Mouse (Mus musculus) T-cell, adult 2 months (primary cell): Measurements from ENCODE around the gene Olfr1480.

Source experiments
- DNase-seq: peaks from one replicate; pipeline ENCODE4 v3.0.0; 2022; ENCODE audit warnings: low spot score

The Olfr1480 gene

DNA sequence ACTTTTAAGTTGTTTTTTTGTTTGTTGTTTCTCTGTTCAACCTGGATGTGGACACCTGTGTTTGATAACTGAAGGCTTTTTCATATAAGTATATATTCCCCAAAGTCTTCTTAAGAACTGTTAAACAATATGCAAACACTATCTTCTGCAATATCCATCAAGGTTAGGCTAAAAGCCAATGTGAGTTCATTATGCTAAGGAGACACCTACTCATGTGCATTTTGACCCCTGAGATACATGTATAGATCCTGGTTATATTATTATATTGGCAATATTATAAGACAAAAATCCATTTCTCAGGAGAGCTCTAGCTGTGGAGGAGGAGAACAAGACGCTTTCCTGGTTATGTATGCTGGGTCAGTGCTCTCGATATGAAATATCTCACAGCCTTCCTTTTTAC, at the start of gene Olfr1480:
Gene Olfr1480, plus strand, starts transcription at position 301 of the 400 bp plus-strand sequence.
- no peak for DNase-seq

DNA sequence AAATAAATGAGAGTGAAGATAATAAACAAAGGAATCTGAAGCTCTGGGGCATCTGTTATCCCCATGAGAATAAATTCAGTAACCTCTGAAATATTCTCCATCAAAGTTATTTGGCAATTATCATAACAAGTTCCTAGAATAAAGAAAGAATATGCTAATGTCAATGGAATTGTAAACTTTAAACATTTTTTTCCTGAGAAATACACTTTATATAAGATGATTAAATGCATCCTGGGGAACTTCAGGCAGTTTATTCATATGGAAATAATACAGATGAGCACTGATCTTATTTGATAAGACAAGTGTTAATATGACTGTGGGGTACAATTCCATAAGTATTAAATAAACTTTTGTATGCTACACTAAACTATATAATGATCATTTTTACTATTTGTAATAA, 47.6 kb upstream of the Olfr1480 start, which contains the start of gene Olfr1475:
Gene Olfr1475, minus strand, starts transcription at position 101 of the 400 bp plus-strand sequence.
- DNase-seq, result no peak

DNA sequence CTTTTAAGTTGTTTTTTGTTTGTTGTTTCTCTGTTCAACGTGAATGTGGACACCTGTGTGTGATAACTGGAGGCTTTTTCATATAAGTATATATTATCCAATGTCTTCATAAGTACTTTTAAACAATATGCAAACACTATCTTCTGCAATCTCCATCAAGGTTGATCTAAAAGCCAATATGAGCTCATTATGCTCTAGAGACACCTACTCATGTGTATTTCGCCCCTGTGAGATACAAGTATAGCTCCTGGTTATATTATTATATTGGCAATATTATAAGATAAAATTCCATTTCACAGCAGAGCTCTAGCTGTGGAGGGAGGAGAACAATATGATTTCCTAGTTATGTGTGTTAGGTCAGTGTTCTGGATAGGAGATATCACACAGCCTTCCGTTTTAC, 27.5 kb upstream of the Olfr1480 start, which contains the start of gene Olfr1477:
Gene Olfr1477, plus strand, starts transcription at position 301 of the 400 bp plus-strand sequence.
- DNase-seq, result no peak
